Mouse (Mus musculus) E14TG2a.4 (cell line): ENCODE results near the gene Uchl3.

Experiments used
- CTCF ChIP-seq: conservative IDR thresholded peaks from 2 replicates; pipeline ENCODE4 v1.5.1; 2014; ENCODE audit warnings: low read length
- NANOG ChIP-seq: IDR thresholded peaks from 2 replicates; pipeline ENCODE4 v1.6.1; 2014; ENCODE audit warnings: borderline replicate concordance, low read length, mixed read lengths
- POU5F1 ChIP-seq: IDR thresholded peaks from 2 replicates; pipeline ENCODE4 v1.6.1; 2014; ENCODE audit warnings: low read length, borderline replicate concordance

GRCm38 (mm10) chr14:101644948-101645347 lies 8.8 kb upstream of the Uchl3 start:
- no peak for TF ChIP-seq CTCF
- no peak for TF ChIP-seq NANOG
- TF ChIP-seq POU5F1: no peak
